Mouse (Mus musculus) liver, embryonic 16.5 days (tissue): ENCODE data around the gene Akp3. TPM values are rescaled to one million over a fixed set of nuclear protein-coding genes. Genes with fewer than 3 reads are reported as not detected.
A peak's percentile ranks its signal among the peaks of the same experiment; 100 is the strongest.

ENCODE experiments used
- ATAC-seq: fragments of 200-750 bp; cut with Nextera tagmentation; 2 replicates; pipeline ENCODE4 v1.8.0; 2017; ENCODE audit warnings: low read depth, mild to moderate bottlenecking, moderate number of reproducible peaks, moderate library complexity
- H3K27ac ChIP-seq: fragments of 300-500 bp; sonication (generic); 2 replicates; pipeline ENCODE4 v1.5.1; 2014; ENCODE audit warnings: mild to moderate bottlenecking, low read length
- H3K27me3 ChIP-seq: fragments of 300-500 bp; sonication (generic); 2 replicates; pipeline ENCODE4 v1.6.1; 2014; ENCODE audit warnings: low read depth, low read length, mixed read lengths; ENCODE audit not compliant: control insufficient read depth, insufficient read depth
- H3K36me3 ChIP-seq: fragments of 300-500 bp; sonication (generic); 2 replicates; pipeline ENCODE4 v1.6.1; 2014; ENCODE audit warnings: mild to moderate bottlenecking; ENCODE audit not compliant: control insufficient read depth, insufficient read depth
- H3K4me1 ChIP-seq: fragments of 300-500 bp; sonication (generic); 2 replicates; pipeline ENCODE4 v1.6.1; 2014; ENCODE audit warnings: low read depth, low read length, mixed read lengths; ENCODE audit not compliant: control insufficient read depth
- H3K4me2 ChIP-seq: fragments of 300-500 bp; sonication (generic); 2 replicates; pipeline ENCODE4 v1.6.1; 2014; ENCODE audit warnings: low read depth, low read length, mixed read lengths
- H3K4me3 ChIP-seq: fragments of 300-500 bp; sonication (generic); 2 replicates; pipeline ENCODE4 v1.5.1; 2014; ENCODE audit warnings: low read depth, mild to moderate bottlenecking, low read length
- H3K9ac ChIP-seq: fragments of 300-500 bp; sonication (generic); 2 replicates; pipeline ENCODE4 v1.6.1; 2014; ENCODE audit warnings: low read depth, low read length
- H3K9me3 ChIP-seq: fragments of 300-500 bp; sonication (generic); replicated peaks from 2 replicates; pipeline ENCODE4 v1.6.1; 2016; ENCODE audit warnings: low read length; ENCODE audit not compliant: control insufficient read depth
- WGBS: fragments of 180-500 bp; shearing (Covaris S2); extraction: QIAGEN DNeasy Blood & Tissue Kit; methylation state at CpG from one replicate; pipeline ENCODE4 v1.1.7; 2014; ENCODE audit not compliant: insufficient replicate concordance; 5-methylcytosine and 5-hydroxymethylcytosine counted together
- polyA plus RNA-seq: library from polyadenylated mRNA; unstranded; fragments of >200 nt; fragmentation: Nextera tagmentation; extraction: Ambion mirVana; gene quantifications from 2 replicates; pipeline ENCODE4 v1.2.1, GENCODE M21; 2015

Gene Akp3
- polyA plus RNA-seq, 1 experiment from 2014 or later, result not detected

DNA sequence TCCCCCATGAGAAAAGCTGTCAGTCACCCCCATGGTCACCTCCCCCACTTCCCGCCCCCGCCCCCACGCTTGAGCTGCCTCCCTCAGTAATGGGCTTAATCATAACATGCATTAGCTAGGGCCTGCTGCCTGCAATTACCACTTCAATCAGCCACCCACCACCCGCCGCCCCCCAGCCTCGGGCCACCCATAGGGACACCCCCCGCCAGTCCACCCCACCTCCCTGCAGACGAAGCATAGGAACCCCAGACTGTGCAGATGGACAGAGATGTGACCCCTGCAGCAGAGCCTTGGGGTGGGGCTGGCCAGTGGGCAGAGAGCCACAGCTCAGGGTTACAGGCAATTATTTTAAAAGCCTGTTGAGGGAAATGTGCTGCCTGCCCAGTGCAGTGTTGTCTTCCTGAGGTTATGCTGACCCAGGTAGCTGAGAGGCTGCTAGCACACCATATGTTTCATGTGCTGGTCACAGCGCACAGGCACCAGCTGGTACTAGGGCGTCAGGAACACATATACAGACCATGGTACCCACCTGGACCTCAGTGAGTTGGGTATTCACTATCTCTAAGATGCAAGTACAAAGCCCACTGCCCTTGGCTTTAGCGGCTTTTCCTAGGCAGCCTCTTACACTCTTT lies 39.5 kb downstream of the Akp3 start:
- Histone ChIP-seq H3K9ac (no peak overlapping the region), H3K4me2 (no peak overlapping the region), H3K27me3 (peaks cover 2% of the 10 kb centered on the region; the same call in 1 of the 2 replicates), H3K4me3 (no peak overlapping the region), H3K27ac (no peak overlapping the region), H3K4me1 (no peaks in the 10 kb centered on the region), H3K9me3 (no peaks in the 10 kb centered on the region), H3K36me3 (no peaks in the 10 kb centered on the region)
- 31% methylated on average over 11 of the region's 11 CpGs for WGBS
- no peak for ATAC-seq

DNA sequence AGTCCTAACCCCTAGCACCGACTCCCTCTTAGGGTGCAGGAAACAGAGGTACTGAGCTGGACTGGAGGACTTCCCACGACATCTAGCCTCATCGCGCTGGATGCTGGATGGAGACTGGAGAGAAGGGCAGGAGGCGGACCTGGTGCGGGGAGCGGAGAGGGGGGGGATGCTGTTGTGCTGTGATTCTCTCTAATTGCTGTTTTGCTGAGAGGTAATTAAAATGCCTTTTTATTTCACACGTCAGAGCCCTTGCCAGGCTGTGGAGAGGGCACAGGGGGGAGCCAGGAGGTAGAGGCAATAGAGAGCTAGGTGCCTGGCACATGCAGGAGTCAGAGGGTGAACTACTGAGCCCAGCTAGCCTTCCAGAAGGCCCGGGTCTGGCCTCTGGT lies 40.0 kb downstream of the Akp3 start:
- Histone ChIP-seq H3K9me3 (no peaks in the 10 kb centered on the region), H3K27me3 (peaks cover 3% of the 10 kb centered on the region; the same call in 1 of the 2 replicates)

DNA sequence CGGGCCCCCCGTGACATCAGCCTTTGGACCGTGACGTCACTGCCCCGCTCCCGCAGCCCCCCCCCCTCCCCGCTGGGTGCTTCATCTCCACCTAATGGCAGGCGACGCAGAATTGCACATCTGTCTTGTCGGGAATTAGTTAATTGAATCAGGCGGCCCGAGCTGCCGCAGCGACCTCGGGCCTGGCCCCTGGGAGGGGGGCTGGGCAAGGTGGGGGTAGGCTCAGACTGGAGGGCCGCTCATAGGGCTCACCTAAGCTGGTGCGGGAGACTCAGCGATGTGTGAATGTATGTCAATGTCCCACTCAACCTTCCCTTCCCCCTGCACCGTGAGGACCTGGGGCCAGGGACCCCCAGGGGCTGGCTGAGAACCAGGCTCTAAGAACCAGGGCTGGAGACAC lies 45.7 kb downstream of the Akp3 start:
- no peak overlapping the region for H3K9ac ChIP-seq
- H3K4me3 ChIP-seq, result no peak overlapping the region
- H3K9me3 ChIP-seq, result no peaks in the 10 kb centered on the region
- 17% methylated on average over 19 of the region's 19 CpGs for WGBS
- H3K27me3 ChIP-seq, result peaks cover 16% of the 10 kb centered on the region
- H3K4me2 ChIP-seq, result no peak overlapping the region
- H3K27ac ChIP-seq, result no peak overlapping the region
- H3K4me1 ChIP-seq, result no peaks in the 10 kb centered on the region; the same call in 1 of the 2 replicates
- H3K36me3 ChIP-seq, result no peaks in the 10 kb centered on the region
- ATAC-seq, result no peak

More for the DNA sequence above, 40.0 kb downstream of the Akp3 start:
- Histone ChIP-seq H3K27ac (no peak overlapping the region), H3K4me1 (no peaks in the 10 kb centered on the region), H3K4me3 (no peak overlapping the region), H3K4me2 (no peak overlapping the region), H3K9ac (no peak overlapping the region), H3K36me3 (no peaks in the 10 kb centered on the region)
- ATAC-seq, result no peak
- WGBS, result 44% methylated on average over 9 of the region's 9 CpGs

DNA sequence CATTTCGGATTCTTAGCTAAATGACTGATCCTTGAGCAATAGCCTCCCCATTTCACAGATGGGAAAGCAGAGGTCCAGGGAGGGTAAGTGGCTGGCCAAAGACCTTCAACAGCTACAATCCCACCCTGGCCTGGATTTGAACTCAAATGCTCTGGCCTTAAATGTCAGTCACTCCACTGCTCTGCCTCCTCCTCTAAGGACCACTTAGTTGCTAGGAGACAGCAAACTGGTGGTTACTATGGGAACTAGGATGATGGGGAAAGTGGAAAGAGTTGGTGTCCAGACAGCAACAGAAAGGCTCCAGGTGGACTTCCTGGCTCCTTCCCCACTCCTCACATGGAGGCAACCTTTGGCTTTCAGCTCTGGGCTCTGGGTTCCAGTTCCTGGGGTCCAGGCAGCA lies 46.5 kb downstream of the Akp3 start:
- Histone ChIP-seq H3K9ac (no peak overlapping the region), H3K27ac (no peak overlapping the region), H3K4me3 (no peak overlapping the region), H3K4me1 (no peaks in the 10 kb centered on the region; the same call in 1 of the 2 replicates), H3K4me2 (no peak overlapping the region), H3K27me3 (peaks cover 14% of the 10 kb centered on the region), H3K36me3 (no peaks in the 10 kb centered on the region), H3K9me3 (no peaks in the 10 kb centered on the region)
- no peak for ATAC-seq
- 47% methylated on average over 1 of the region's 1 CpGs for WGBS

DNA sequence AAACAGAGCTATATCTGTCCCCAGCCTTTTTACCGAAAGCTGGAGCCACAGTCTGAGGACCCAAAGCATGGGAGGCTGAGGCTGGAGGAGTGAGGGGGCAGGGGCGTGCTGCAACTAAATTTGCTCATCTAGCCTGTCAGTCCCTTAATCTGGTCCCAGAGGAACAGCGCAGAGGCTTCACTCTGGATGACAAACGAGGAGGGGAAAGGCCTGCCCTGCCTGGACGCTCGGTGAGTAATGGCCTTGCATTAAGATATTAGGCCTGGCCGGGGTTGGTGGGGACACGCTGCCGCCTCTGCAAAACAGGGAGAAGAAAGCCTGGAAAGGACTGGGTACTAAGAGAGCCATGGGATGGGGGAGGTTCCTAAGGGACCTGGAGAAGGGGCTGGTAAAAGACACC lies 47.5 kb downstream of the Akp3 start:
- ATAC-seq, result no peak
- WGBS, result 46% methylated on average over 9 of the region's 9 CpGs
- Histone ChIP-seq H3K9ac (no peak overlapping the region), H3K4me2 (no peak overlapping the region), H3K27me3 (peaks cover 14% of the 10 kb centered on the region), H3K9me3 (no peaks in the 10 kb centered on the region), H3K4me1 (no peaks in the 10 kb centered on the region; the same call in 1 of the 2 replicates), H3K27ac (no peak overlapping the region), H3K36me3 (no peaks in the 10 kb centered on the region), H3K4me3 (no peak overlapping the region)

DNA sequence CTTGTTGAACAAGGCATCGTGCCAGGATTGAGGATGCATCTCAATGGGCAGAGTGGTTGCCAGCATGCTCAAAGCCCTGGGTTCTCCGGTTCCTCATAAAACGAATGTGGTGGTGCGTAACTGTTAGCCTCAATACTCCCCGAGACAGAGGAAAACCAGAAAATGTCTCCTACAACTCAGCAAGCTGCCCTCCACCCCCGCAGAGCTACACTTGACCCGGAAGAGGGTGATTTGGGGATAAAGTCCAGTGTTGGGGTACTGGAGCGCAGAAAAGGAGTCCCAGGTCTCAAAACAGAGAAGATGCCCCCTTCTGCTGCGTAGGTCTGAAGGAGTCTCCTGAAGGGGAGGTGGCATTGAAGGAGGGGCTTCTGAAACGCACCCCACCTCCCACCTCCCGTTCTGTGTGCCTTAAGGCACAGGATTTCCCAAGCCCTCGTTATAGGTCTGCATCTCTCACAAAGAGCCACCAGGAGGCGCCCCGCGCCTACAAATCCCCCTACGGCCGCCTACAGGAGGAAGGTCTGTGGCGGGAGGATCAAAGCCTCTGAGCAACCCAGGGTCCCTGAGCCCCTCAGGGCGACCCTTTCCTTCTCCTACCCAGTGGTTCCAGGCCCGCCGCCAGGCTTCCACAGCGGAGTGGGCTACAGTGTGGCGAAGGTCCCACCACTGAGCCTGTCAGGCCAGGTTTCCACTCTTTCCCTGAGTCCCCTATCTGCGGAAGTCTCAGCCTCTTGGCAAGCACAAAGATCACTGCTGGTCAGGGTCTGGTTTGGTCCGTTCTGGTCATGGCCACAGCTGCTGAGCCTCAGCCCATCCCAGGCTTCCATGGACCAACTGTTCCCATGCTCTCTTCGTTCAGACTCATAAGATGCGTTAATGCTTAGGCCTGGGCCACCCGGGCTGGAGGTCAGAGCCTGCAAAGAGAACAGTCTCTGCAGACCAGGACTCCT lies 49.5 kb downstream of the Akp3 start:
- 22% methylated on average over 28 of the region's 28 CpGs for WGBS
- H3K4me3 ChIP-seq, result no peak overlapping the region
- H3K36me3 ChIP-seq, result no peaks in the 10 kb centered on the region
- H3K4me2 ChIP-seq, result no peak overlapping the region
- H3K4me1 ChIP-seq, result no peaks in the 10 kb centered on the region; the same call in 1 of the 2 replicates
- no peaks in the 10 kb centered on the region for H3K9me3 ChIP-seq
- H3K9ac ChIP-seq, result no peak overlapping the region
- H3K27me3 ChIP-seq, result peaks cover 14% of the 10 kb centered on the region
- H3K27ac ChIP-seq, result no peak overlapping the region
- ATAC-seq, result peak; percentile 64; the same call in 1 of the 2 replicates

DNA sequence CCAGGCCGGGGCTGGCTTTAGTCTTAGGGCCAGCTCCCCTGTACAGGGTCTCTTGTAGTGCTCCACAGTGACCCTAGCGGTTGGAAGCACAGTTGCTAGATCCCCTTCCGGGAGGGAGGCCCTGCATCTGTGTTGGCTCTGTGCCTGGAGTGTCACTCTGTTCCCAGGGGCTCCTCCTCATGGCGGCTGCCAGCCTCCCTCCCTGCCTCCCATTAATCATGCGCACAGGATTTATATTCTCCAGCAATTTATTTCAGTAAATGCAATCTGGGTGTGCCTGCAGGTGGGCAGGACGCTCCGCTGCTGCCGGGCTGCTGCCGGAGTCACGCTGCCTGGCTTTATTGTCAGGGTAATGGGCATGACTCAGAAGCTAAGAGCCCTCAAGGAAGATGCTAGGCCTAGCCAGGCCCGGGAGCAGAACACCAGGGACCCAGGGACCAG lies 51.1 kb downstream of the Akp3 start:
- 34% methylated on average over 11 of the region's 11 CpGs for WGBS
- Histone ChIP-seq H3K4me1 (no peaks in the 10 kb centered on the region; the same call in 1 of the 2 replicates), H3K9me3 (no peaks in the 10 kb centered on the region), H3K36me3 (no peaks in the 10 kb centered on the region), H3K4me3 (no peak overlapping the region), H3K9ac (no peak overlapping the region), H3K27me3 (peaks cover 6% of the 10 kb centered on the region), H3K27ac (no peak overlapping the region), H3K4me2 (no peak overlapping the region)
- ATAC-seq, result no peak
